Mouse (Mus musculus) midbrain, embryonic 15.5 days (tissue): ENCODE data around the gene Vsig1. TPM values are rescaled to one million over a fixed set of nuclear protein-coding genes. Genes with fewer than 3 reads are reported as not detected.
A peak's percentile ranks its signal among the peaks of the same experiment; 100 is the strongest.

Experiments
- ATAC-seq: fragments of 200-750 bp; cut with Nextera tagmentation; replicated peaks from 2 replicates; pipeline ENCODE4 v1.8.0; 2017; ENCODE audit warnings: moderate TSS enrichment
- H3K27ac ChIP-seq: fragments of 300-500 bp; sonication (generic); 2 replicates; pipeline ENCODE4 v1.5.1; 2015; ENCODE audit warnings: mild to moderate bottlenecking, inconsistent platforms
- H3K27me3 ChIP-seq: fragments of 300-500 bp; sonication (generic); replicated peaks from 2 replicates; pipeline ENCODE4 v1.6.1; 2015; ENCODE audit warnings: inconsistent platforms
- H3K36me3 ChIP-seq: fragments of 300-500 bp; sonication (generic); replicated peaks from 2 replicates; pipeline ENCODE4 v1.6.1; 2015; ENCODE audit warnings: inconsistent platforms
- H3K4me1 ChIP-seq: fragments of 300-500 bp; sonication (generic); 2 replicates; pipeline ENCODE4 v1.6.1; 2015; ENCODE audit warnings: inconsistent platforms
- H3K4me2 ChIP-seq: fragments of 300-500 bp; sonication (generic); 2 replicates; pipeline ENCODE4 v1.6.1; 2015; ENCODE audit warnings: inconsistent platforms, mild to moderate bottlenecking, moderate library complexity
- H3K4me3 ChIP-seq: fragments of 300-500 bp; sonication (generic); 2 replicates; pipeline ENCODE4 v1.5.1; 2015; ENCODE audit warnings: mild to moderate bottlenecking, inconsistent platforms
- H3K9ac ChIP-seq: fragments of 300-500 bp; sonication (generic); 2 replicates; pipeline ENCODE4 v1.6.1; 2015; ENCODE audit warnings: mild to moderate bottlenecking, inconsistent platforms
- H3K9me3 ChIP-seq: fragments of 300-500 bp; sonication (generic); 2 replicates; pipeline ENCODE4 v1.6.1; 2016; ENCODE audit warnings: inconsistent platforms
- WGBS: fragments of 180-500 bp; shearing (Covaris S2); methylation state at CpG from one replicate; pipeline ENCODE4 v1.1.7; 2015; ENCODE audit warnings: mixed read lengths; 5-methylcytosine and 5-hydroxymethylcytosine counted together
- polyA plus RNA-seq: library from polyadenylated mRNA; unstranded; fragments of >200 nt; fragmentation: Nextera tagmentation; extraction: Ambion mirVana; gene quantifications from 2 replicates; pipeline ENCODE4 v1.2.1, GENCODE M21; 2015

Gene Vsig1
- polyA plus RNA-seq: 0.09 and 0.10 TPM in 2 replicates

DNA sequence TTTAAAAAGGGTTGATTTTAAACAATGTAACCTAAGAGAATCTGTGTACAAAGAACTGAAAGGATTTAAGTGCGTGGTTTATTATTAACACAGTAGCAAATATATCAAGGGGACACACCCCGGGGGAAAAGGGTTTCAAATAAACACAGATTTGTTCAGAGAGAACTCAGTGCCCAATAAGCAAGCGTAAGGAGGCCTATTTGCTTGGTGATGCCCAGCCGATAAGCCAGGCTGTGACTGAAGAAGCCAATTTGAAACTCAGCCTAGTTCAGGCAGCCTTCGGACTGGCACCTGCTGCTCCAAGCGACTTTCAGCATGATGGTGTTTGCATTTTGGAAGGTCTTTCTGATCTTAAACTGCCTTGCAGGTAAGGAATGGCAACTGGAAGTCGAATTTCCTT, at the start of gene Vsig1:
TSS of gene Vsig1 (plus strand) at position 249 of the 400 bp plus-strand sequence.
- ATAC-seq: no peak
- Histone ChIP-seq H3K27me3 (0 out of 2 replicates have a peak, but pooled peaks cover 2% of the 10 kb centered on the region), H3K9me3 (no peaks in the 10 kb centered on the region), H3K27ac (no peak within 1 kb of the TSS), H3K36me3 (no peaks in the 10 kb centered on the region), H3K4me2 (no peak within 1 kb of the TSS), H3K9ac (no peak within 1 kb of the TSS), H3K4me3 (no peak within 1 kb of the TSS), H3K4me1 (no peaks in the 10 kb centered on the region)
- 78% methylated on average over 7 of the region's 7 CpGs for WGBS

DNA sequence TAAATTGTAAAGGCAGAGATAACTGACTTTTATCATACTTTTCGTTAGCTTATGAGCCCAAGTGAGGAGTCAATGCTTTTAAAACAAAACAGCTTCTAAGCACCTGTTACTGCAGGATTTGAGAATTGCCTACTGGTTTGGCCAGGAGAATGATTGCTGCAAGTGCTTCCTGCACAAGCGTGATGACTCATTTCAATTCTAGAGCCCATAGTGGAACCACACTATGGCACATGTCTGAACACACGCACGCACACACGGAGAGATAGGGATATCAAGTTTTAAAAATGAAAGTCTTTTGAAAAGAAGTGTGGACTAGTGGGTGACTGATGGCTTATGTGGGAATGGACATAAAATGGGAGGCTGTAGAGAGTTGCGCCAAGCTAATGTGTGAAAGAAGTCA, 44.6 kb upstream of the Vsig1 start:
- H3K27ac ChIP-seq: no peak overlapping the region
- no peak for ATAC-seq
- H3K4me2 ChIP-seq: no peak overlapping the region
- 94% methylated on average over 6 of the region's 6 CpGs for WGBS
- no peak overlapping the region for H3K4me3 ChIP-seq
- no peak overlapping the region for H3K9ac ChIP-seq
- peaks cover 15% of the 10 kb centered on the region; the same call in 1 of the 2 replicates for H3K27me3 ChIP-seq
- H3K36me3 ChIP-seq: no peaks in the 10 kb centered on the region
- H3K9me3 ChIP-seq: no peaks in the 10 kb centered on the region
- H3K4me1 ChIP-seq: no peaks in the 10 kb centered on the region

DNA sequence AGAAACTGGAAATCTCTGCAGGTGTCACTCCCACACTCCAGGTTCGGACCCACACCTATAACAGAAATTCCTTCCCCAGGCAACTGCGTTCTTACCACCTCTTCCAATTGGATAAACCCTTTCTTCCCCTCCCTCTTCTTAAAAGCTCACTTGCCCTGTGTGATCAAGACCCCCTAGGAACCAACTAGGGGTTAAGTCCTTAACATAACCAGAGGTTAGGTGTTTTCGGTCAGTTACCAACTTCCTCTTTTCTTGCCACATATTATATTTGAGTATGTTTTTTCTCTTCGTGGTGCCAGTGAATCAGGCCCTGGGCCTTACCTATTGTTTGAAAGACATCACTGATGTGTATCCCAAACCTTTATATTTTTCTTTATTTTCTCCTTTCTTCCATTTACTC, 44.0 kb upstream of the Vsig1 start:
- no peak overlapping the region for H3K9ac ChIP-seq
- no peaks in the 10 kb centered on the region for H3K9me3 ChIP-seq
- peaks cover 16% of the 10 kb centered on the region; the same call in 1 of the 2 replicates for H3K27me3 ChIP-seq
- H3K4me2 ChIP-seq: no peak overlapping the region
- 85% methylated on average over 4 of the region's 4 CpGs for WGBS
- no peak overlapping the region for H3K27ac ChIP-seq
- no peak overlapping the region for H3K4me3 ChIP-seq
- no peak for ATAC-seq
- no peaks in the 10 kb centered on the region for H3K36me3 ChIP-seq
- no peaks in the 10 kb centered on the region for H3K4me1 ChIP-seq

DNA sequence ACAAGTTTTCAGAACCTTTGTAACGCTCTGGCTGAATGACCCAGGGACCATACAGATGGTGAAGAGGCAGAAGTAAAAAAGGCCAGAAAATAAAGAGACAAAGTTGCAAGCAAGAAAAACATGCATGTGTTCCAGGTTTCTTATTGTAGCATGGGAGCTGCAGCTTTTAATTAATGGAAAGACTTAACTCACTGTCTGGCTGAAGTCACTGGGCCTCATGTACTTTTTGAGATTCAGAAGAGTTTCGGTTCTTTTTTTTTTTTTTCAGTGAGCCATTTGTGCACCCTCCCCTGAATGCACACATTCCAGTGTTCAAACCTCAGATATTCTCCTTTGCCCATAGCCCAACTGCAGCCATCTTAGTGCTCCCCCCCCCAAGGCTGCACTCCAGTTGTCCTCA, 20.2 kb upstream of the Vsig1 start:
- no peak for ATAC-seq
- Histone ChIP-seq H3K4me2 (no peak overlapping the region), H3K27ac (no peak overlapping the region), H3K4me3 (no peak overlapping the region), H3K36me3 (no peaks in the 10 kb centered on the region), H3K4me1 (no peaks in the 10 kb centered on the region), H3K9me3 (no peaks in the 10 kb centered on the region), H3K27me3 (peaks cover 6% of the 10 kb centered on the region; the same call in 1 of the 2 replicates), H3K9ac (no peak overlapping the region)
- 78% methylated on average over 2 of the region's 2 CpGs for WGBS

DNA sequence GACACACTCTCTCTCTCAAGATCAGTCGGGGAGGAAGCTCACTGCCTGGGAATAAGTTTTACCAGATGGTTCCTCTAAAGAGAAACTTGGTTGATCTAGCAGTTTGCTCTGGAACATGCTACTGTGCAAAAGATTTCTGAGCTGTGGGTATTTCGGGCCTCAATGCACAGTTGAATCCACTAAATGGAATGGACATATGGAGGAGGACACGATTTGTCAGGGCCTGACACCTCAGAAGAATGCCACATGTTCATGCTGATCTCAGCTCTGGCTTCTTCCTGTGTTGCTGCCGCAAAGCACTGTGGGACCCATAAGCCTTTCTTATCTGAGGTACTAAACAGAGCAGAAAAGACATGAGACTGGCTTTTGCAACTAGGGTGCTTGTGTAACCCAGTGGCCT, 15.6 kb upstream of the Vsig1 start:
- Histone ChIP-seq H3K36me3 (no peaks in the 10 kb centered on the region), H3K4me3 (no peak overlapping the region), H3K9ac (no peak overlapping the region), H3K9me3 (no peaks in the 10 kb centered on the region), H3K27me3 (no peaks in the 10 kb centered on the region; the same call in 1 of the 2 replicates), H3K4me2 (no peak overlapping the region), H3K27ac (no peak overlapping the region), H3K4me1 (no peaks in the 10 kb centered on the region)
- no peak for ATAC-seq
- 80% methylated on average over 4 of the region's 4 CpGs for WGBS

DNA sequence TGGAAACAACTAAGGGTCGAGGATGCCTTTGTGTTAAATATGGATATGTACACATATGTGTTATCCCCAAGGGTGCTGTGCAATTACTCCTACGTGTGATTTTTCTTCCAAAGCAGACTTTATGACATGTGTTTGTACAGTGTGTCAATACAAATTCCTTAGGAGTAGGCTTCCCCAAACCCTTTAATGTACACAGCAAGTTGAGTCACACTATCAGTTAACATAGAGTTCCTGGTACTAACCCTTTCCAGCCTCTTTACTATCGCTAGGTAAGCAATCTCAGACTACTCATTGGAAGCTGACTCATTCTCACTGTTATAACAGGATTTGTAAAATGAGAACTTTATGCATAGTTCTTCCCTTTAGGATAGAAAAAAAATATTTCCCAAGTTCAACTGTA, 3.9 kb upstream of the Vsig1 start:
- H3K4me3 ChIP-seq: no peak overlapping the region
- ATAC-seq: no peak
- H3K9ac ChIP-seq: no peak overlapping the region
- H3K27me3 ChIP-seq: no peaks in the 10 kb centered on the region
- H3K4me1 ChIP-seq: no peaks in the 10 kb centered on the region
- H3K9me3 ChIP-seq: no peaks in the 10 kb centered on the region
- WGBS: 87% methylated on average over 3 of the region's 3 CpGs
- no peak overlapping the region for H3K27ac ChIP-seq
- no peaks in the 10 kb centered on the region for H3K36me3 ChIP-seq
- H3K4me2 ChIP-seq: no peak overlapping the region

DNA sequence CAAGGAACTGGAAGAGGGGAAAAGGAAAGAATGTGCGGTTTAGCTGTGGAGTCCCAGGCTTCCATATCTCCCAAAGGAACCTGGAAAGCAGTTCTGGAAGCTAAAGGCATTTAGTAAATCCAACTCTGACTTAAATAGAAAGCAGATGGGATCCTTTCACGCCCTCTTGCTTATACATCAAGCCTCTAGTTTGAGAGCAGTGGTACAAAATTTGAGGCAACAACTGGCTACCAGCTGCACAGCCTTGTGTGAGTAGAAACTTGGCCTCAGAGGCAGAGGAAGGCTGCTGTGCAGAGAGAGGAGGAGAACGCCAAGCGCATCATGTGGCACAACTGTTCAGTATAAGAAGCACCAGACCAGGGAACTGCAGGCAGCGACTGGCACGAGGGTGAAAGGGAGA, 13.9 kb downstream of the Vsig1 start:
- 83% methylated on average over 6 of the region's 6 CpGs for WGBS
- Histone ChIP-seq H3K9ac (no peak overlapping the region), H3K27ac (no peak overlapping the region), H3K4me2 (no peak overlapping the region), H3K27me3 (peaks cover 32% of the 10 kb centered on the region), H3K4me1 (no peaks in the 10 kb centered on the region), H3K36me3 (no peaks in the 10 kb centered on the region), H3K9me3 (no peaks in the 10 kb centered on the region), H3K4me3 (no peak overlapping the region)
- ATAC-seq: no peak

DNA sequence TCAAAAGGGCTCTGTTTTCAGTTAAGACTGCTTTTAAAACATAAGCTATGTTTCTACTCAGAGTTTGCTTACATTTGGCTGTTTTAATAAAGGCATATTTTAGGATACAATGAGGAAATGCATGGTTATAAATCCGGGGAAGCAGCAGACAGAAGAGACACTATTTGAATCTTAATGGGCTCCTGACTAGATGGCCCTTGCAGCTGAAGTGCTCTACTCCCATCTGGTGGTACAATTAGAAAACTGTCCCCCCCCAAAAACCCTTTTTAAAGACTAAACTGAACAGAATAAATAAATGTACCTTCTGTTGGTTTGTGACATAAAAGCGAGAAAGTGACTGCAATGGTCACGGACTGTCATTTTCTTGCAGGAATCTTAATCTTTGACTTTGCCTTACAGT, 24.7 kb downstream of the Vsig1 start:
- no peaks in the 10 kb centered on the region for H3K4me1 ChIP-seq
- H3K27me3 ChIP-seq: peaks cover 26% of the 10 kb centered on the region

DNA sequence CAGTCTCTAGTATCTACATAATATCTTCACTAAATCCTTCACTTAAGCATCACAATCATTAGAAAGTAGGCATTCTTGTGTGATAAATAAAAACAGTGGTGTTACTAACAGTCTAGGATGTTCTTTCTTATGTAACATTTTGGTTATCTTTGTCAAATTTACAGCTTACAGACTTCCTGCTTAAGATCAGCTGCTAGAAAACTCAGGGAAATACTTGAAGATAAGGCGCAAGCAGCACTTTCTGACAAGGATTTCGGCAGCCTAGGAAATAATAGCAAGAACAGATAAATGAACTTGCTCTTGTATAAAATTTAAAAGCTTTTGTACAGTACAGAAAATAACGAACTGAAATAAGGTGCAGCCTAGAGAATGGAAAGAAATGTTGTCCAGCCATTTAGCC, 25.9 kb downstream of the Vsig1 start:
- Histone ChIP-seq H3K36me3 (no peaks in the 10 kb centered on the region), H3K9ac (no peak overlapping the region), H3K4me1 (no peaks in the 10 kb centered on the region), H3K9me3 (no peaks in the 10 kb centered on the region), H3K4me3 (no peak overlapping the region), H3K4me2 (no peak overlapping the region), H3K27ac (no peak overlapping the region), H3K27me3 (peaks cover 18% of the 10 kb centered on the region)
- no peak for ATAC-seq
- WGBS: 86% methylated on average over 3 of the region's 3 CpGs

More for the DNA sequence above, 24.7 kb downstream of the Vsig1 start:
- Histone ChIP-seq H3K4me3 (no peak overlapping the region), H3K4me2 (no peak overlapping the region), H3K9me3 (no peaks in the 10 kb centered on the region), H3K36me3 (no peaks in the 10 kb centered on the region), H3K27ac (no peak overlapping the region), H3K9ac (no peak overlapping the region)
- WGBS: 66% methylated on average over 3 of the region's 3 CpGs
- peak; percentile 74; the same call in 1 of the 2 replicates for ATAC-seq

DNA sequence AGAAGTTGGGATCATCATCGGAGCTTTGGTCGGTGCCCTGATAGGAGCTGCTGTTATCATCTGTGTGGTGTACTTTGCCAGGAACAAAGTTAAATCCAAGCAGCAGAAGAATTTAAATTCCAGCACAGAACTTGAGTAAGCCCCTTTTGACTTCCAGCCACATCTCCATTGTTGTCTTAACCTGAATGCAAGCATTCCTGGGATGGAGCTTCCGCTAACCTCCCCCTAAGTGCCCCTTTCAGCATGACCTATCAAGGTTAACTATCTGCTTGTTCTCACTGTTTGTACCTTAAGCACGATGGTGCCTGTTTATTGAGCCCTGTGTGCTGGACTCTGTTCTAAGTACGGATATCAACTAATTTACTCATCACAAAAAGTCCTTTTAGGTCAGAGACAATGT, 28.9 kb downstream of the Vsig1 start:
- Histone ChIP-seq H3K27ac (no peak overlapping the region), H3K9ac (no peak overlapping the region), H3K27me3 (peaks cover 21% of the 10 kb centered on the region), H3K36me3 (no peaks in the 10 kb centered on the region), H3K4me2 (no peak overlapping the region), H3K4me1 (no peaks in the 10 kb centered on the region), H3K9me3 (no peaks in the 10 kb centered on the region), H3K4me3 (no peak overlapping the region)
- WGBS: 78% methylated on average over 5 of the region's 5 CpGs
- no peak for ATAC-seq

DNA sequence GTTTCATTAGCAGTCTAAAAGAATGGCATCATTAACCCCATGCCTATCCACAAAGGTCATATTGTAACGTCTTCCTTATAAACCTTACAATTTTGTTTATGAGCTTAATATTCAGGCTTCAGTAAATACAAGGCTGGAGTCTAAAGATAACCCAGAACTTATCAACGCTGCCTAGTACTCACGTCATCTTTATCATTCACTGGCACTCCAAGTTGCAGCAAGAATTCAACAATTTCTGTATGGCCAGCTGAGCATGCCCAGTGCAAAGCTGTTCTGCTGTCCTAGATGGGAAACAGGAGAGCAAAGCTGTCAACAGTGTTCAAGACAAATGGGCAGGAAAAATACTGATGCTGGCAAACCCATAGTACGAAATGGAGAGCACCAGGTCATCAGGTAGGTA, 46.2 kb downstream of the Vsig1 start:
- WGBS: 96% methylated on average over 4 of the region's 4 CpGs
- Histone ChIP-seq H3K27me3 (peaks cover 9% of the 10 kb centered on the region), H3K9ac (no peak overlapping the region), H3K4me1 (no peaks in the 10 kb centered on the region), H3K27ac (no peak overlapping the region), H3K9me3 (no peaks in the 10 kb centered on the region), H3K4me3 (no peak overlapping the region), H3K36me3 (no peaks in the 10 kb centered on the region), H3K4me2 (no peak overlapping the region)
- no peak for ATAC-seq

DNA sequence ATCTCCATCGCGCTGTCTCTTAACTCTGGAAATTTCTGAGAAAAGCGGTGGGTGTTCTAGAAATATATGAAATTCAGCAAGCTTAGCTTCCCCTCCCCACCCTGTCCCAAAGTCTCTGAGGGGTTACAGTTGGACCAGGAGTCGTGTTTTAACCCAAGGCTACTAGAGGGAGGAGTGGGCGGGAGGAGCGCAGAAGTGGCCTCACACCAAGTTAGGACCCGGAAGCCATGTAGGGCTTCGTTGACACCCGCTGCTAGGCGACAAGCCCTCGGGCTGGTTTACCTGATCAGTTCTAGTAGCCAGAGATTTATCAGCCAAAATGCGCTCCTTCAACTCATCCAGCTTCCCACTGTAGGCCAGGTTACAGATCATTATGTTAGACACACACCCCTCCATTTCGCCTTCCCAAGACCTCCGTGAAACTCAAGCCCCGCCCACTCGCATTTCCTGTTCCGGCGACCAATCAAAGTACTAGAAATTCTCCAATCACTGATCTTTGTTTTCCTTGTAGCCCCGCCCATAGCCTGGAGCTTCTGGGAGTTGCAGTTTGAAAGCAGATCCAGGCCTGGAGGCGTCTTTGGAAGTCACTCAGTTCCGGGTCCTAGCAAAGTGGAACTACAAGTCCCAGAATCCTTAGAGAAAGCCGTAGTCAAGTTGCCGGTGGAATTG, 49.0 kb downstream of the Vsig1 start, which contains the start of the genes Psmd10 and Atg4a:
TSS of gene Psmd10 (minus strand) at position 457 of the 669 bp plus-strand sequence.
TSS of gene Atg4a (plus strand) at position 636 of the 669 bp plus-strand sequence.
- 19% methylated on average over 23 of the region's 23 CpGs for WGBS

DNA sequence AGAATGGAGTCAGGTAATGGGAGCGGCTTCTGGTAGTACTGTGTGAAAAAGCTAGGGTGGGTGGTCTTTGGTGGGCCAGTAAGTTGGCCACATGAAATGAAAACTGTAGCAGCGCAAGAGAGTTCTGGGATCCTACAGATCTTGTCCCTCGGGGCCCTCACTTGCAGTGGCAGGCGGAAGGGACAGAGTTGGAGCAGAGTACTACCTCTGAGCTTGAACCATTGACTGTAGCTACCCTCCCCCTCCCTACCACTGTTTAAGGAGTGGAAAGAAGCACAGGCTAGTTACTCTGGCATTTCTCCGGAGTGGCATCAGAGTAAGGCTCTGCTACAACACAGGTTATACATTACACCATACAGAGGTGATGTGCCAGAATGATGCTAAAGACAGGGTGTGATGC, 49.6 kb downstream of the Vsig1 start:
- peak overlapping the region; percentile 53 for H3K4me2 ChIP-seq
- peak overlapping the region; percentile 55 for H3K4me3 ChIP-seq
- WGBS: 28% methylated on average over 5 of the region's 5 CpGs

More for the DNA sequence above, 49.0 kb downstream of the Vsig1 start, which contains the start of the genes Psmd10 and Atg4a:
- H3K9ac ChIP-seq: peak within 1 kb of the TSS; percentile 55
- no peaks in the 10 kb centered on the region for H3K36me3 ChIP-seq
- peak within 1 kb of the TSS; percentile 53 for H3K4me2 ChIP-seq
- H3K4me1 ChIP-seq: no peaks in the 10 kb centered on the region
- peak within 1 kb of the TSS; percentile 55 for H3K4me3 ChIP-seq
- H3K27me3 ChIP-seq: peaks cover 6% of the 10 kb centered on the region
- peak; percentile 99 for ATAC-seq
- H3K9me3 ChIP-seq: no peaks in the 10 kb centered on the region
- peak within 1 kb of the TSS; percentile 66 for H3K27ac ChIP-seq

More for the DNA sequence above, 49.6 kb downstream of the Vsig1 start:
- Histone ChIP-seq H3K27me3 (peaks cover 6% of the 10 kb centered on the region), H3K36me3 (no peaks in the 10 kb centered on the region), H3K4me1 (no peaks in the 10 kb centered on the region), H3K9me3 (no peaks in the 10 kb centered on the region), H3K9ac (peak overlapping the region; percentile 26), H3K27ac (no peak overlapping the region)
- ATAC-seq: peak; percentile 83
